Comparison of ENCODE assay signal across 25 mouse cellular contexts in the genomic region with DNA sequence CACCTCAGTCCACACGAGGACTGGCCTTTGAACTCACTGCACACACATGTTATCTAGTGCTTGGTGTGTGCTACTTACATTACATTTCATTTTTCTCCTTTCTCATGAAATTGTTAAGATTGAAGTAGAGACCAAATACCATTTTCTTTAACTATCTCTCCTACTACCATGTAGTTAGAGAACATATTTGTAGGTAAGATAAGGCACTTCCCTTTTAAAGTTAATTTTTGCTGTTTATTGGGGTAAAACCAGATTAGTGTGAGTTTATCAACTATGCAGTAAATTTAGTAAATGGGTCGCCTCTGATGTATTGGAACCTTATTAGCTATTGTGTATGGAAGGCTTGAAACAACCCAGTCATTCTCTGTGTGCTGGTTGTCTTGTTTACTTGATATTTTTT. TPM values are rescaled to one million over a fixed set of nuclear protein-coding genes. Genes with fewer than 3 reads are reported as not detected.
DNase-seq lines count a peak whose midpoint lies in the region; ATAC-seq and TF ChIP-seq lines count a peak whose summit lies in the region.
"Had no signal": no experiment of that assay in that cellular context is flagged by ENCODE, and none has a peak within 500 bp of the region (broad histone marks: within the 10 kb centered on the region; RNA-seq: fewer than 3 reads in every experiment).

No protein-coding gene starts in this region.

- no peak overlapping the region for H3K4me3 ChIP-seq in MEL (ENCODE audit: control insufficient read depth in 1 of 2, insufficient read depth in 1 of 2, low read depth in 2 of 2, low read length in 2 of 2)

- peak; percentile 46 to 77; a peak in 3 of 4 replicates for TF ChIP-seq EP300 in MEL (IDR thresholded peaks at IDR 0.05; ENCODE audit: low read depth in 1 of 2, low read length in 2 of 2)

- H3K9ac ChIP-seq in MEL (ENCODE audit: control insufficient read depth, low read depth, low read length, poor library complexity, severe bottlenecking) = no peak overlapping the region

- no peaks in the 10 kb centered on the region for H3K27me3 ChIP-seq in MEL (ENCODE audit: control insufficient read depth in 1 of 2, insufficient read depth in 2 of 2, low read length in 2 of 2)

- H3K79me2 ChIP-seq in MEL (ENCODE audit: control insufficient read depth, insufficient read depth, low read length, poor library complexity) = peaks cover 22% of the 10 kb centered on the region

- peaks cover 0 to 4% of the 10 kb centered on the region in 2 experiments; a peak in 1 of 4 replicates for H3K4me1 ChIP-seq in MEL (ENCODE audit: control insufficient read depth in 1 of 2, insufficient read depth in 2 of 2, low read length in 2 of 2)

- peak; percentile 42 for DNase-seq in MEL (ENCODE audit: low read depth, low spot score)
- no peak for DNase-seq in B cell, adult 2 months
- DNase-seq in lung, postnatal 14 days = no peak
- DNase-seq: adrenal gland, adult 2 months; adrenal gland, adult 8-10 months; adrenal gland, postnatal 10 days; adrenal gland, postnatal 14 days; adrenal gland, postnatal 25 days; adrenal gland, postnatal 36 days; cerebellum, adult 11 months; cerebellum, adult 11-12 months; cerebellum, adult 18-20 months; cerebellum, adult 2 months; cerebellum, adult 8-10 months had no signal

- H3K36me3 ChIP-seq in MEL (ENCODE audit: control insufficient read depth in 1 of 2, insufficient read depth in 2 of 2, low read length in 2 of 2) = peaks cover 0 to 4% of the 10 kb centered on the region in 2 experiments; a peak in 1 of 4 replicates
- H3K36me3 ChIP-seq: G1E had no signal

- TF ChIP-seq RAD21 in MEL (IDR thresholded peaks at IDR 0.05; ENCODE audit: low read depth, low read length) = no peak

- TF ChIP-seq POLR2A in MEL (IDR thresholded peaks at IDR 0.05; ENCODE audit: control insufficient read depth in 1 of 2, insufficient read depth in 1 of 2, low read depth in 1 of 2, low read length in 2 of 2, poor library complexity in 1 of 2) = no peak

- peaks cover 4% of the 10 kb centered on the region for H3K9me3 ChIP-seq in MEL (replicated peaks; ENCODE audit: insufficient read depth, low read length)
- H3K9me3 ChIP-seq: G1E had no signal

- peak; percentile 23; the same call in 1 of the 2 replicates for ATAC-seq in megakaryocyte progenitor cell, adult 5-6 weeks (replicated peaks; ENCODE audit: poor library complexity)
- ATAC-seq: activated CD4-positive, CD25-positive, alpha-beta regulatory T cell, adult 4 months; CD4-positive, CD25-positive, alpha-beta regulatory T cell, adult 4 months; Patski had no signal

- peak overlapping the region; percentile 3; the same call in 1 of the 2 replicates for H3K27ac ChIP-seq in MEL (ENCODE audit: control insufficient read depth, low read depth, low read length)

- TF ChIP-seq CTCF in MEL (IDR thresholded peaks at IDR 0.05 in 2 of 3, conservative IDR thresholded peaks at IDR 0.05 in 1 of 3; ENCODE audit: control insufficient read depth in 1 of 3, insufficient read depth in 1 of 3, low read depth in 2 of 3, low read length in 3 of 3, poor library complexity in 1 of 3, severe bottlenecking in 1 of 3) = no peak

TF ChIP-seq in MEL, 35 proteins besides CTCF, POLR2A, EP300 and RAD21:
- TF ChIP-seq JUND (IDR thresholded peaks at IDR 0.05; ENCODE audit: low read depth, low read length) = no peak
- peak; percentile 53; the same call in 1 of the 2 replicates for TF ChIP-seq TCF12 (IDR thresholded peaks at IDR 0.05; ENCODE audit: low read depth, low read length)
- no peak for TF ChIP-seq MYC (IDR thresholded peaks at IDR 0.05; ENCODE audit: low read depth, low read length)
- TF ChIP-seq ETS1 (IDR thresholded peaks at IDR 0.05; ENCODE audit: low read depth, low read length) = peak; percentile 40; the same call in 1 of the 2 replicates
- no peak for TF ChIP-seq TBP (IDR thresholded peaks at IDR 0.05; ENCODE audit: low read depth, low read length)
- TF ChIP-seq GATA1 (IDR thresholded peaks at IDR 0.05; ENCODE audit: low read depth, low read length) = peak; percentile 40; the same call in 1 of the 2 replicates

RNA-seq across cellular contexts. Expression of gene Rd3l, which starts 2.0 kb away (rescaled TPM):
- 0.08 TPM in 1 of 2 replicates, not detected in the other for total RNA-seq in MEL (2012; rRNA removed)
- not detected for polyA plus RNA-seq in MEL (2012; ENCODE audit: insufficient read depth in 1 of 2, insufficient read length in 2 of 2, low read depth in 1 of 2, low replicate concordance in 2 of 2, missing spikeins in 1 of 2)
- not detected in 2 replicates for total RNA-seq in megakaryocyte progenitor cell, adult 5-6 weeks (2015)
- not detected in 2 replicates for total RNA-seq in megakaryocyte progenitor cell, adult 5-6 weeks (2017)
- total RNA-seq: adrenal gland, adult 18-20 months; adrenal gland, adult 2 months; adrenal gland, adult 8-10 months; adrenal gland, postnatal 10 days; adrenal gland, postnatal 14 days; adrenal gland, postnatal 25 days; adrenal gland, postnatal 36 days; adrenal gland, postnatal 4 days; CH12.LX; ES-E14 had no signal
- polyA plus RNA-seq: activated CD4-positive, CD25-positive, alpha-beta regulatory T cell, adult 4 months; adrenal gland, adult 2 months; brain, embryonic 14.5 days; C2C12; CD4-positive, CD25-positive, alpha-beta regulatory T cell, adult 4 months; G1E; Patski had no signal

RNA-seq across cellular contexts. Expression of gene Tdrd9, which starts 11.8 kb away (rescaled TPM):
- 24.5 and 46.5 TPM in 2 replicates for total RNA-seq in MEL (2012; rRNA removed)
- polyA plus RNA-seq in MEL (2012; ENCODE audit: insufficient read depth in 1 of 2, insufficient read length in 2 of 2, low read depth in 1 of 2, low replicate concordance in 2 of 2, missing spikeins in 1 of 2) = 10 to 100 TPM in 1 of 2 experiments, not detected in 1; 28.9 TPM
- total RNA-seq in megakaryocyte progenitor cell, adult 5-6 weeks (2015) = not detected in 2 replicates
- not detected in 2 replicates for total RNA-seq in megakaryocyte progenitor cell, adult 5-6 weeks (2017)
- total RNA-seq: adrenal gland, postnatal 14 days; adrenal gland, postnatal 25 days; CH12.LX had no signal
- polyA plus RNA-seq: activated CD4-positive, CD25-positive, alpha-beta regulatory T cell, adult 4 months; adrenal gland, adult 2 months; CD4-positive, CD25-positive, alpha-beta regulatory T cell, adult 4 months; G1E had no signal

RNA-seq across cellular contexts. Expression of gene Atp5mpl, which starts 16.4 kb away (rescaled TPM):
- total RNA-seq in MEL (2012; rRNA removed) = 461 and 487 TPM in 2 replicates
- polyA plus RNA-seq in MEL (2012; ENCODE audit: insufficient read depth in 1 of 2, insufficient read length in 2 of 2, low read depth in 1 of 2, low replicate concordance in 2 of 2, missing spikeins in 1 of 2) = 1,000 to 10,000 TPM in 1 of 2 experiments, 100 to 1,000 TPM in 1; 224 to 1,158 TPM
- total RNA-seq in megakaryocyte progenitor cell, adult 5-6 weeks (2015) = 491 and 507 TPM in 2 replicates
- total RNA-seq in megakaryocyte progenitor cell, adult 5-6 weeks (2017) = 601 and 839 TPM in 2 replicates

Comparison
In these comparisons a context has a peak if more than half of its experiments do, and no peak if none do; other contexts are left out.
1. RNA of gene Tdrd9, which starts 11.8 kb away (total RNA-seq): 24.5 to 46.5 TPM in MEL; not detected in megakaryocyte progenitor cell, adult 5-6 weeks; every median in the first group is over 10 times any median in the second.